Mouse (Mus musculus): ENCODE results near the gene Itpr2.

Gene Itpr2

GRCm38 (mm10) chr6:146371511-146371910 lies 130.5 kb downstream of the Itpr2 start:
- in situ Hi-C loops (cut with MboI, MseI): no loop called here

- in situ Hi-C loops (cut with MboI, MseI): no loop called here
These were observed 135.8 kb downstream of the Itpr2 start for GRCm38 (mm10) chr6:146366180-146366579.

- in situ Hi-C loops (cut with MboI, MseI): no loop called here
These were observed 144.1 kb downstream of the Itpr2 start for GRCm38 (mm10) chr6:146357911-146358310.

- in situ Hi-C loops (cut with MboI, MseI): no loop called here
These were observed 149.7 kb downstream of the Itpr2 start for GRCm38 (mm10) chr6:146352258-146352805.

- in situ Hi-C loops (cut with MboI, MseI): no loop called here
These were observed 150.2 kb downstream of the Itpr2 start for GRCm38 (mm10) chr6:146351816-146352215.

GRCm38 (mm10) chr6:146347568-146347967 lies 154.5 kb downstream of the Itpr2 start:
- in situ Hi-C loops (cut with MboI, MseI): no loop called here

- in situ Hi-C loops (cut with MboI, MseI): no loop called here
These were observed 155.4 kb downstream of the Itpr2 start for GRCm38 (mm10) chr6:146346545-146347195.

GRCm38 (mm10) chr6:146344732-146345131 lies 157.3 kb downstream of the Itpr2 start:
- in situ Hi-C loops (cut with MboI, MseI): no loop called here

GRCm38 (mm10) chr6:146343671-146344384 lies 158.2 kb downstream of the Itpr2 start:
- in situ Hi-C loops (cut with MboI, MseI): no loop called here

- in situ Hi-C loops (cut with MboI, MseI): no loop called here
These were observed 159.0 kb downstream of the Itpr2 start for GRCm38 (mm10) chr6:146342995-146343394.

GRCm38 (mm10) chr6:146341934-146342333 lies 160.1 kb downstream of the Itpr2 start:
- in situ Hi-C loops (cut with MboI, MseI): no loop called here

GRCm38 (mm10) chr6:146341413-146341812 lies 160.6 kb downstream of the Itpr2 start:
- in situ Hi-C loops (cut with MboI, MseI): no loop called here

- in situ Hi-C loops (cut with MboI, MseI): no loop called here
These were observed 161.1 kb downstream of the Itpr2 start for GRCm38 (mm10) chr6:146340951-146341350.

GRCm38 (mm10) chr6:146339779-146340178 lies 162.2 kb downstream of the Itpr2 start:
- in situ Hi-C loops (cut with MboI, MseI): no loop called here

- in situ Hi-C loops (cut with MboI, MseI): no loop called here
These were observed 164.8 kb downstream of the Itpr2 start for GRCm38 (mm10) chr6:146337237-146337636.

GRCm38 (mm10) chr6:146335191-146335590 lies 166.8 kb downstream of the Itpr2 start:
- in situ Hi-C loops (cut with MboI, MseI): no loop called here

GRCm38 (mm10) chr6:146333506-146333905 lies 168.5 kb downstream of the Itpr2 start:
- in situ Hi-C loops (cut with MboI, MseI): no loop called here

- in situ Hi-C loops (cut with MboI, MseI): no loop called here
These were observed 170.9 kb downstream of the Itpr2 start for GRCm38 (mm10) chr6:146331017-146331669.

- in situ Hi-C loops (cut with MboI, MseI): no loop called here
These were observed 172.9 kb downstream of the Itpr2 start for GRCm38 (mm10) chr6:146329079-146329478.

GRCm38 (mm10) chr6:146326631-146327030 lies 175.4 kb downstream of the Itpr2 start:
- in situ Hi-C loops (cut with MboI, MseI): no loop called here

- in situ Hi-C loops (cut with MboI, MseI): no loop called here
These were observed 177.3 kb downstream of the Itpr2 start for GRCm38 (mm10) chr6:146324541-146325204.

- in situ Hi-C loops (cut with MboI, MseI): no loop called here
These were observed 179.5 kb downstream of the Itpr2 start for GRCm38 (mm10) chr6:146322555-146322954.

Measured in regulatory T cell (primary cell).